Mouse (Mus musculus): Measurements from ENCODE around the gene Edrf1. TPM values are rescaled to one million over a fixed set of nuclear protein-coding genes. Genes with fewer than 3 reads are reported as not detected.

Gene Edrf1
- total and polyA plus RNA-seq, 3 experiments = 6.2 to 61.4 (median 36.3) TPM

DNA sequence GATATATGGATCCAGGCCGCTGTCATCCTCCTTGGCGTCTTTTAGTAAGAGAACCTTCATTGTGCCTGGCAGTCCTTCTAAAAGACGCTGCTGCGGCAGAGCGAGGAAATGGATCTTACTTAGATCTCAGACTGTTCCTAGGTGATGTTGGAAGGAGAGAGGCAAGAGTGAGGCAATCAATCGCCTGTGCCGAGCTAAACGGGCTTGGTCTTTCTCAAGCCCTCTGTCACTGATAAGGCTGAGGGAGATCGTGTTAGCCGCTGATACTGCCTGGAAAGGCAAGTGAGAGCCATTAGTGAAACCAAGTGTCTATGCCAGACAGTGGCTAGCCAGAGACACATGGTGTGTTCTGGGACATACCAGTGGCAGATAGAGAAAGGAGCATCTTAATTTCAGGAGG is 65.0 kb downstream of the Edrf1 start:
- DNase-seq (ENCODE audit: low spot score) = peak; percentile 65
- ATAC-seq (ENCODE audit: extremely low read depth, insufficient number of reproducible peaks, low FRiP score, poor library complexity, severe bottlenecking) = peak; percentile 71
- H3K9me3 ChIP-seq (replicated peaks) = no peaks in the 10 kb centered on the region
- H3K4me1 ChIP-seq (ENCODE audit: insufficient read depth, low read depth, low read length) = peaks cover 71% of the 10 kb centered on the region
- TF ChIP-seq CTCF (IDR thresholded peaks at IDR 0.05; ENCODE audit: low read depth, low read length) (no peak), TAL1 (conservative IDR thresholded peaks at IDR 0.05; ENCODE audit: low read depth, low read length) (peak; percentile 85)
- H3K4me3 ChIP-seq (ENCODE audit: low read depth, low read length) = peak overlapping the region; percentile 61
- H3K36me3 ChIP-seq (replicated peaks) = peaks cover 58% of the 10 kb centered on the region
- H3K27me3 ChIP-seq (ENCODE audit: insufficient read depth, low read length) = no peaks in the 10 kb centered on the region

DNA sequence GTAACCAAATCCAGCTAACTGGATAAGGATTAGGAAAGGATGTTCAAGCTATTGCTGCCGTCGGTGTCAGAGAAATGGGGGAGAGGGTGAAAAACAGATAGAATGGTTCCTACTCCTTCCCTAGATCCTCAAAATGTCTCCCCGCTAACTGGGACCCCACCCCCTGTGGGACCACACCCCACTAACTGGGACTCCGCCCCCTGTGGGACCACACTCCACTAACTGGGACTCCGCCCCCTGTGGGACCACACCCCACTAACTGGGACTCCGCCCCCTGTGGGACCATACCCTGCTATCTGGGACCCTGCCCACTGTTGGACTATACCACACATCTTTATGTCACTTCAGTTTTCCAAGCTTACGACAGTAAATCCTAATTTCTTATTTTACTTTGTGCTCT is 66.6 kb downstream of the Edrf1 start:
- Histone ChIP-seq H3K4me1 (ENCODE audit: insufficient read depth, low read depth, low read length) (peaks cover 63% of the 10 kb centered on the region), H3K4me3 (ENCODE audit: low read depth, low read length) (no peak overlapping the region; the same call in 1 of the 2 replicates), H3K36me3 (replicated peaks) (peaks cover 52% of the 10 kb centered on the region), H3K9me3 (replicated peaks) (peaks cover 4% of the 10 kb centered on the region), H3K27me3 (ENCODE audit: insufficient read depth, low read length) (no peaks in the 10 kb centered on the region)
- DNase-seq (ENCODE audit: low spot score) (no peak), ATAC-seq (ENCODE audit: extremely low read depth, insufficient number of reproducible peaks, low FRiP score, poor library complexity, severe bottlenecking) (no peak)
- no peak for TF ChIP-seq POLR2AphosphoS5 (IDR thresholded peaks at IDR 0.05; ENCODE audit: insufficient replicate concordance, low read depth, low read length)
- TF ChIP-seq TAL1 (conservative IDR thresholded peaks at IDR 0.05; ENCODE audit: low read depth, low read length) = no peak
- TF ChIP-seq GATA2 (IDR thresholded peaks at IDR 0.05; ENCODE audit: borderline replicate concordance, low read depth, low read length) = no peak
- TF ChIP-seq CTCF (IDR thresholded peaks at IDR 0.05; ENCODE audit: low read depth, low read length) = no peak

DNA sequence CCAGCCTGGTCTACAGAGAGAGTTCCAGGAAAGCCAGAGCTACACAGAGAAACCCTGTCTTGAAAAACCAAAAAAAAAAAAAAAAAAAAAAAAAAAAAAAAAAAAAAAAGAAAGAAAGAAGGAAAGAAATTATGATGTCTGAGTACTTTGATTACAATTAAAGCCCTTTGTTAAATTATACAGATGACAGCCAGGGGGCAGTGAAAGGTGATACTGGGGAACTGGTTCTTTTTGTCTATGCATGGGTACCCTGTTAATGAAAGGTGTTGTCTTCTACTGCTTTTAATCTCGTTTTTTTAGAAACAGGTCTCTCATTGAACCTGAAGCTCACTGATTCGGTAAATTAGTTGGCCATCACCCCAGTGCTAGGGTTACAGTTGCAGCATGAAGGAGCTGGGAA is 70.0 kb downstream of the Edrf1 start:
- peaks cover 40% of the 10 kb centered on the region for H3K36me3 ChIP-seq (replicated peaks)
- H3K9me3 ChIP-seq (replicated peaks) = peaks cover 4% of the 10 kb centered on the region
- H3K4me3 ChIP-seq (ENCODE audit: low read depth, low read length) = no peak overlapping the region
- TF ChIP-seq GATA2 (IDR thresholded peaks at IDR 0.05; ENCODE audit: borderline replicate concordance, low read depth, low read length) (no peak), CTCF (IDR thresholded peaks at IDR 0.05; ENCODE audit: low read depth, low read length) (no peak), TAL1 (conservative IDR thresholded peaks at IDR 0.05; ENCODE audit: low read depth, low read length) (no peak), POLR2AphosphoS5 (IDR thresholded peaks at IDR 0.05; ENCODE audit: insufficient replicate concordance, low read depth, low read length) (no peak), GATA1 (IDR thresholded peaks at IDR 0.05; ENCODE audit: borderline replicate concordance, low read length) (no peak)
- ATAC-seq (ENCODE audit: extremely low read depth, insufficient number of reproducible peaks, low FRiP score, poor library complexity, severe bottlenecking) (no peak), DNase-seq (ENCODE audit: low spot score) (peak; percentile 18)
- H3K4me1 ChIP-seq (ENCODE audit: insufficient read depth, low read depth, low read length) = peaks cover 46% of the 10 kb centered on the region
- H3K27me3 ChIP-seq (ENCODE audit: insufficient read depth, low read length) = no peaks in the 10 kb centered on the region

DNA sequence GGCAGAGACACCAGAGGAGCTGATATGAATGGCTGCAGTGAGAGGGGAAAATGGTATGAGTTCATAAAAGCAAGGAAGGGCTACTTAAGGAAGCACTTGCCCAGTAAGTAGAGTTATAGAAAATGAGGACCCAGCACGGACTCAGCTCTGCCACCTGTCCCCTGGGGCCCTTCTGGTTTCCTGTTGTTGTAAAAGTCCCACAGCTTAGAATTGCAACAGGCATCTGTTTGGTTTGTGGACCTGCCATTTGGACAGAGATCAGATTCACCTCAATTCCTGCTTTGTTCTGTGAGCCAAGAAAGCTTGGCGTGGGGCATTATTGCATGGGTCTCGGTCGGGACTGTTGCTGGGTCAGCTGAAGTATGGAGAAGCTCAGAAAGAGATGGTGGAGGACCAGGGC is 78.0 kb downstream of the Edrf1 start:
- Histone ChIP-seq H3K4me3 (ENCODE audit: low read depth, low read length) (no peak overlapping the region), H3K4me1 (ENCODE audit: insufficient read depth, low read depth, low read length) (peaks cover 3% of the 10 kb centered on the region; the same call in 1 of the 2 replicates), H3K9me3 (replicated peaks) (no peaks in the 10 kb centered on the region), H3K36me3 (replicated peaks) (peaks cover 93% of the 10 kb centered on the region), H3K27me3 (ENCODE audit: insufficient read depth, low read length) (no peaks in the 10 kb centered on the region)
- ATAC-seq (ENCODE audit: extremely low read depth, insufficient number of reproducible peaks, low FRiP score, poor library complexity, severe bottlenecking) = no peak
- no peak for DNase-seq (ENCODE audit: low spot score)
- TF ChIP-seq GATA2 (IDR thresholded peaks at IDR 0.05; ENCODE audit: borderline replicate concordance, low read depth, low read length) (no peak), POLR2AphosphoS5 (IDR thresholded peaks at IDR 0.05; ENCODE audit: insufficient replicate concordance, low read depth, low read length) (no peak), TAL1 (conservative IDR thresholded peaks at IDR 0.05; ENCODE audit: low read depth, low read length) (no peak), CTCF (IDR thresholded peaks at IDR 0.05; ENCODE audit: low read depth, low read length) (no peak)

DNA sequence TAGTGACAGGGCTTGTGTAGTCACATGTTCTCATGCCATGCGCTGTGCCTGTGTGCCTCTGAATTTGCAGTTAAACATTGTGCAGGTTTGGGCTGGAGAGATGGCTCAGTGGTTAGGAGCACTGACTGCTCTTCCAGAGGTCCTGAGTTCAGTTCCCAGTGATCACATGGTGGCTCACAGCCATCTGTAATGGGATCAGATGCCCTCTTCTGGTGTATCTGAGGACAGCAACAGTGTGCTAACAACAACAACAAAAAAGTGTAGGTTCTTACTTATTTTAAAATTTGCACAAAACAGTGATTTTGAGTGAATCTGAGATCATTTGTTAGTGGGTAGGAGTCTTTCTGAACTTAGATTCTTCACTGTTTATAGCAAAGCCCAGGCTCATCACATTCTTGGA is 81.2 kb downstream of the Edrf1 start:
- no peaks in the 10 kb centered on the region for H3K9me3 ChIP-seq (replicated peaks)
- ATAC-seq (ENCODE audit: extremely low read depth, insufficient number of reproducible peaks, low FRiP score, poor library complexity, severe bottlenecking) = no peak
- no peaks in the 10 kb centered on the region for H3K4me1 ChIP-seq (ENCODE audit: insufficient read depth, low read depth, low read length)
- peaks cover 99% of the 10 kb centered on the region for H3K36me3 ChIP-seq (replicated peaks)
- no peak overlapping the region for H3K4me3 ChIP-seq (ENCODE audit: low read depth, low read length)
- no peak for TF ChIP-seq TAL1 (conservative IDR thresholded peaks at IDR 0.05; ENCODE audit: low read depth, low read length)
- TF ChIP-seq GATA1 (IDR thresholded peaks at IDR 0.05; ENCODE audit: borderline replicate concordance, low read length) = no peak
- TF ChIP-seq GATA2 (IDR thresholded peaks at IDR 0.05; ENCODE audit: borderline replicate concordance, low read depth, low read length) = no peak
- no peak for TF ChIP-seq CTCF (IDR thresholded peaks at IDR 0.05; ENCODE audit: low read depth, low read length)
- TF ChIP-seq POLR2AphosphoS5 (IDR thresholded peaks at IDR 0.05; ENCODE audit: insufficient replicate concordance, low read depth, low read length) = no peak
- no peaks in the 10 kb centered on the region for H3K27me3 ChIP-seq (ENCODE audit: insufficient read depth, low read length)
- no peak for DNase-seq (ENCODE audit: low spot score)

DNA sequence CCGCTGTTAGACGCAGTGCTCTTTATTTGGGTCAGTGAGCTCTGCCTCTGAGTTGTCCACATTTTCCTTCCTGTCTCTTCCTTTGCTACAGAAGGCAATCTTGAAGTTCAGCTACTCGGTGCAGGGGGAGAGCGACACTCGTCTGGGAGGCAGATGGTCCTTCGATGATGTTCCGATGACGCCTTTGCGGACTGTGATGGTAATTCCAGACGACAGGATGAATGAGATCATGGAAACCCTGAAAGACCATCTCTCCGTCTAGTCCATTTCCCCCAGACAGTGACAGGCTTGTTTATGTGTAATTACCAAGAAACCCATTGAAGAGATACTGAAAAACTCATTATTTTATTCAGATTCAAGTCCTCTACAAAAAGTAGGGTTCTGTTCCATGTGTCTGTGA is 83.3 kb downstream of the Edrf1 start:
- ATAC-seq (ENCODE audit: extremely low read depth, insufficient number of reproducible peaks, low FRiP score, poor library complexity, severe bottlenecking) = no peak
- TF ChIP-seq GATA2 (IDR thresholded peaks at IDR 0.05; ENCODE audit: borderline replicate concordance, low read depth, low read length) (no peak), CTCF (IDR thresholded peaks at IDR 0.05; ENCODE audit: low read depth, low read length) (no peak), POLR2AphosphoS5 (IDR thresholded peaks at IDR 0.05; ENCODE audit: insufficient replicate concordance, low read depth, low read length) (no peak), TAL1 (conservative IDR thresholded peaks at IDR 0.05; ENCODE audit: low read depth, low read length) (no peak), GATA1 (IDR thresholded peaks at IDR 0.05; ENCODE audit: borderline replicate concordance, low read length) (no peak)
- Histone ChIP-seq H3K36me3 (replicated peaks) (peaks cover 99% of the 10 kb centered on the region), H3K9me3 (replicated peaks) (no peaks in the 10 kb centered on the region), H3K4me3 (ENCODE audit: low read depth, low read length) (no peak overlapping the region), H3K4me1 (ENCODE audit: insufficient read depth, low read depth, low read length) (no peaks in the 10 kb centered on the region), H3K27me3 (ENCODE audit: insufficient read depth, low read length) (no peaks in the 10 kb centered on the region)
- no peak for DNase-seq (ENCODE audit: low spot score)

Other genes with a start within 250 kb of the Edrf1 start
- not detected in 2 replicates for gene Tex36, start 35.4 kb upstream of the Edrf1 start, total RNA-seq (2014; fragmentation: Nextera tagmentation)
- gene Tex36, start 35.4 kb upstream of the Edrf1 start, total RNA-seq (2017) = not detected in 2 replicates
- gene Tex36, start 35.4 kb upstream of the Edrf1 start, polyA plus RNA-seq (2012) = not detected in 2 replicates
- not detected in 2 replicates for gene Mmp21, start 42.5 kb downstream of the Edrf1 start, total RNA-seq (2014; fragmentation: Nextera tagmentation)
- not detected in 2 replicates for gene Mmp21, start 42.5 kb downstream of the Edrf1 start, total RNA-seq (2017)
- gene Mmp21, start 42.5 kb downstream of the Edrf1 start, polyA plus RNA-seq (2012) = not detected in 2 replicates
- 60.0 and 61.6 TPM in 2 replicates for gene Bccip, start 71.8 kb downstream of the Edrf1 start, total RNA-seq (2014; fragmentation: Nextera tagmentation)
- 92.2 and 103 TPM in 2 replicates for gene Bccip, start 71.8 kb downstream of the Edrf1 start, total RNA-seq (2017)
- gene Bccip, start 71.8 kb downstream of the Edrf1 start, polyA plus RNA-seq (2012) = 117 and 130 TPM in 2 replicates
- gene Uros, start 72.5 kb downstream of the Edrf1 start, total RNA-seq (2014; fragmentation: Nextera tagmentation) = 18.3 and 33.8 TPM in 2 replicates
- 25.7 and 26.7 TPM in 2 replicates for gene Uros, start 72.5 kb downstream of the Edrf1 start, total RNA-seq (2017)
- 1.8 and 2.9 TPM in 2 replicates for gene Uros, start 72.5 kb downstream of the Edrf1 start, polyA plus RNA-seq (2012)
- gene Fank1, start 139.3 kb downstream of the Edrf1 start, total RNA-seq (2014; fragmentation: Nextera tagmentation) = not detected in 2 replicates
- gene Fank1, start 139.3 kb downstream of the Edrf1 start, total RNA-seq (2017) = 0.12 TPM in 1 of 2 replicates, not detected in the other
- gene Fank1, start 139.3 kb downstream of the Edrf1 start, polyA plus RNA-seq (2012) = not detected in 2 replicates
- gene Dhx32, start 145.2 kb downstream of the Edrf1 start, total RNA-seq (2014; fragmentation: Nextera tagmentation) = 15.4 and 16.4 TPM in 2 replicates
- 20.7 and 22.8 TPM in 2 replicates for gene Dhx32, start 145.2 kb downstream of the Edrf1 start, total RNA-seq (2017)
- gene Dhx32, start 145.2 kb downstream of the Edrf1 start, polyA plus RNA-seq (2012) = 5.5 and 12.8 TPM in 2 replicates